Mouse (Mus musculus) C2C12 (cell line): Measurements from ENCODE around the gene 4930518I15Rik. TPM values are rescaled to one million over a fixed set of nuclear protein-coding genes. Genes with fewer than 3 reads are reported as not detected.

Experiments used
- H3K27me3 ChIP-seq: one replicate; pipeline ENCODE4 v1.6.1; 2011; ENCODE audit not compliant: control insufficient read depth, insufficient read depth, insufficient read length
- H3K36me3 ChIP-seq: one replicate; pipeline ENCODE4 v1.6.1; 2011; ENCODE audit not compliant: control insufficient read depth, insufficient read depth
- H3K4me3 ChIP-seq: one replicate; pipeline ENCODE4 v1.5.1; 2011; ENCODE audit warnings: mild to moderate bottlenecking, control low read depth; ENCODE audit not compliant: poor library complexity, insufficient read depth, severe bottlenecking
- H3K79me2 ChIP-seq: one replicate; pipeline ENCODE4 v1.6.1; 2011; ENCODE audit not compliant: control insufficient read depth, insufficient read depth
- H3K79me3 ChIP-seq: one replicate; pipeline ENCODE4 v1.6.1; 2011; ENCODE audit warnings: low read depth, control low read depth
- H3ac ChIP-seq: one replicate; pipeline ENCODE3; 2011; ENCODE audit warnings: low read depth; ENCODE audit not compliant: control insufficient read depth, insufficient read length
- CEBPB ChIP-seq: IDR thresholded peaks from one replicate; pipeline ENCODE4 v1.6.1; 2011; ENCODE audit warnings: low read depth, mild to moderate bottlenecking, control low read depth, moderate library complexity
- CTCF ChIP-seq: IDR thresholded peaks from one replicate; pipeline ENCODE4 v1.5.1; 2011; ENCODE audit not compliant: control insufficient read depth, insufficient read depth, insufficient read length
- FOSL1 ChIP-seq: IDR thresholded peaks from one replicate; pipeline ENCODE4 v1.8.0; 2011; ENCODE audit warnings: mild to moderate bottlenecking, low read length; ENCODE audit not compliant: poor library complexity, insufficient read depth, severe bottlenecking
- MAX ChIP-seq: IDR thresholded peaks from one replicate; pipeline ENCODE4 v1.6.1; 2011; ENCODE audit warnings: mild to moderate bottlenecking, control low read depth
- MYOD1 ChIP-seq: IDR thresholded peaks from one replicate; pipeline ENCODE4 v1.6.1; 2011; ENCODE audit warnings: low read depth; ENCODE audit not compliant: control insufficient read depth, insufficient read length
- MYOG ChIP-seq: IDR thresholded peaks from one replicate; pipeline ENCODE4 v1.6.1; 2011; ENCODE audit not compliant: control insufficient read depth, insufficient read length; ENCODE audit errors: extremely low read depth
- USF1 ChIP-seq: IDR thresholded peaks from one replicate; pipeline ENCODE4 v1.6.1; 2011; ENCODE audit warnings: low read depth, mild to moderate bottlenecking, control low read depth, moderate library complexity
- polyA plus RNA-seq: library from polyadenylated mRNA; unstranded; fragments of >200 nt; fragmentation: generic; extraction: Trizol; gene quantifications from one replicate; pipeline ENCODE4 v1.2.1, GENCODE M21; 2012; ENCODE audit warnings: missing spikeins

Gene 4930518I15Rik
- polyA plus RNA-seq, 1 experiment = 0.27 TPM

- Histone ChIP-seq H3K4me3 (no peak overlapping the region), H3K36me3 (no peaks in the 10 kb centered on the region), H3K79me2 (no peaks in the 10 kb centered on the region), H3K27me3 (no peaks in the 10 kb centered on the region), H3ac (no peak overlapping the region), H3K79me3 (no peaks in the 10 kb centered on the region)
- TF ChIP-seq MYOD1 (no peak), USF1 (no peak), FOSL1 (no peak), MAX (no peak), CEBPB (no peak), MYOG (no peak), CTCF (no peak)
Observed at GRCm38 (mm10) chr2:156884396-156885211, 26.9 kb upstream of the 4930518I15Rik start.

GRCm38 (mm10) chr2:156882431-156883001 lies 24.8 kb upstream of the 4930518I15Rik start:
- Histone ChIP-seq H3K79me3 (no peaks in the 10 kb centered on the region), H3ac (no peak overlapping the region), H3K27me3 (no peaks in the 10 kb centered on the region), H3K36me3 (no peaks in the 10 kb centered on the region), H3K79me2 (no peaks in the 10 kb centered on the region), H3K4me3 (no peak overlapping the region)
- no peak for TF ChIP-seq USF1
- TF ChIP-seq CTCF = no peak
- TF ChIP-seq MYOG = no peak
- TF ChIP-seq MAX = no peak
- TF ChIP-seq MYOD1 = no peak
- no peak for TF ChIP-seq CEBPB
- TF ChIP-seq FOSL1 = no peak

GRCm38 (mm10) chr2:156879541-156879940 lies 21.8 kb upstream of the 4930518I15Rik start:
- Histone ChIP-seq H3K4me3 (no peak overlapping the region), H3K36me3 (peaks cover 2% of the 10 kb centered on the region), H3K27me3 (no peaks in the 10 kb centered on the region), H3ac (no peak overlapping the region), H3K79me2 (no peaks in the 10 kb centered on the region), H3K79me3 (no peaks in the 10 kb centered on the region)
- TF ChIP-seq MAX = no peak
- TF ChIP-seq MYOG = no peak

- H3ac ChIP-seq = no peak overlapping the region
- no peak overlapping the region for H3K4me3 ChIP-seq
- H3K27me3 ChIP-seq = no peaks in the 10 kb centered on the region
- no peaks in the 10 kb centered on the region for H3K79me2 ChIP-seq
- TF ChIP-seq CTCF (no peak), MYOD1 (no peak), FOSL1 (no peak), USF1 (no peak), CEBPB (no peak), MAX (no peak), MYOG (no peak)
- peaks cover 21% of the 10 kb centered on the region for H3K36me3 ChIP-seq
- H3K79me3 ChIP-seq = no peaks in the 10 kb centered on the region
Observed at GRCm38 (mm10) chr2:156877726-156878125, 20.0 kb upstream of the 4930518I15Rik start.

- Histone ChIP-seq H3ac (no peak overlapping the region), H3K27me3 (no peaks in the 10 kb centered on the region), H3K36me3 (peaks cover 42% of the 10 kb centered on the region), H3K4me3 (no peak overlapping the region), H3K79me2 (peaks cover 24% of the 10 kb centered on the region), H3K79me3 (peaks cover 6% of the 10 kb centered on the region)
- TF ChIP-seq MYOG (no peak), MYOD1 (no peak), FOSL1 (no peak), CTCF (no peak), CEBPB (no peak), MAX (no peak), USF1 (no peak)
Observed at GRCm38 (mm10) chr2:156874760-156875510, 17.2 kb upstream of the 4930518I15Rik start.
